Mouse (Mus musculus) CH12.LX (cell line): ENCODE measurements around the gene Etl4. TPM values are rescaled to one million over a fixed set of nuclear protein-coding genes. Genes with fewer than 3 reads are reported as not detected.

Experiments used
- DNase-seq: peaks from one replicate; pipeline ENCODE4 v3.0.0-alpha.2; 2013; ENCODE audit errors: extremely low read depth
- H3K27ac ChIP-seq: 2 replicates; pipeline ENCODE4 v1.5.1; 2012; ENCODE audit warnings: low read depth, mild to moderate bottlenecking, control low read depth, moderate library complexity; ENCODE audit not compliant: insufficient read depth
- H3K27me3 ChIP-seq: replicated peaks from 2 replicates; pipeline ENCODE3; 2012; ENCODE audit warnings: inconsistent platforms
- H3K36me3 ChIP-seq, 2 experiments: replicated peaks in 1 of 2; 2 replicates each; pipeline versions ENCODE3 to v1.6.1; 2012; ENCODE audit warnings: inconsistent platforms in 1 of 2, low read length in 1 of 2, mild to moderate bottlenecking in 1 of 2, mixed read lengths in 1 of 2, moderate library complexity in 1 of 2; ENCODE audit not compliant: control insufficient read depth in 1 of 2, insufficient read depth in 1 of 2
- H3K4me1 ChIP-seq, 2 experiments: 2 replicates each; pipeline ENCODE4 v1.6.1; 2012; ENCODE audit warnings: inconsistent platforms in 1 of 2, moderate library complexity in 1 of 2; ENCODE audit not compliant: insufficient read depth in 2 of 2, control insufficient read depth in 1 of 2
- H3K4me2 ChIP-seq: 2 replicates; pipeline ENCODE4 v1.6.1; 2012; ENCODE audit warnings: low read depth, mild to moderate bottlenecking, control low read depth; ENCODE audit not compliant: poor library complexity, insufficient read depth, severe bottlenecking
- H3K4me3 ChIP-seq, 3 experiments: fragments of 150-350 bp in 1 of 3; sonication (generic) in 1 of 3; replicated peaks in 1 of 3; 2 replicates each; pipeline versions ENCODE3 to v1.5.1; 2011 to 2012; ENCODE audit warnings: low read depth in 2 of 3, low read length in 2 of 3, mild to moderate bottlenecking in 2 of 3, moderate library complexity in 2 of 3, control low read depth in 1 of 3, improper control_type of control experiment in 1 of 3, inconsistent platforms in 1 of 3, mixed read lengths in 1 of 3; ENCODE audit not compliant: poor library complexity in 1 of 3
- H3K79me2 ChIP-seq: replicated peaks from 2 replicates; pipeline ENCODE4 v1.6.1; 2012; ENCODE audit warnings: mild to moderate bottlenecking, moderate library complexity; ENCODE audit not compliant: control insufficient read depth, poor library complexity, insufficient read depth, severe bottlenecking; ENCODE audit errors: extremely low read depth
- H3K9ac ChIP-seq: 2 replicates; pipeline ENCODE4 v1.6.1; 2012; ENCODE audit warnings: low read depth, mild to moderate bottlenecking, control low read depth, moderate library complexity; ENCODE audit not compliant: insufficient read depth
- H3K9me3 ChIP-seq: replicated peaks from 2 replicates; pipeline ENCODE3; 2012; ENCODE audit warnings: low read length, inconsistent platforms, mixed read lengths
- CHD1 ChIP-seq: IDR thresholded peaks from 2 replicates; pipeline ENCODE4 v1.6.1; 2012; ENCODE audit warnings: low read depth, low read length, improper control_type of control experiment, inconsistent platforms
- CHD2 ChIP-seq: IDR thresholded peaks from 2 replicates; pipeline ENCODE4 v1.6.1; 2011; ENCODE audit warnings: low read length, improper control_type of control experiment
- CTCF ChIP-seq, 2 experiments: IDR thresholded peaks in 1 of 2; conservative IDR thresholded peaks in 1 of 2; 2 replicates each; pipeline ENCODE4 v1.5.1; 2011 to 2012; ENCODE audit warnings: low read depth in 2 of 2, low read length in 2 of 2, improper control_type of control experiment in 1 of 2, inconsistent platforms in 1 of 2, mild to moderate bottlenecking in 1 of 2, moderate library complexity in 1 of 2
- E2F4 ChIP-seq: IDR thresholded peaks from 2 replicates; pipeline ENCODE4 v1.6.1; 2011; ENCODE audit warnings: low read depth, low read length, improper control_type of control experiment; ENCODE audit not compliant: insufficient replicate concordance
- ELF1 ChIP-seq: IDR thresholded peaks from 2 replicates; pipeline ENCODE4 v1.6.1; 2014; ENCODE audit warnings: low read depth, mild to moderate bottlenecking, inconsistent platforms, low read length, improper control_type of control experiment
- EP300 ChIP-seq: IDR thresholded peaks from 2 replicates; pipeline ENCODE4 v1.6.1; 2011; ENCODE audit warnings: low read length, improper control_type of control experiment
- GABPA ChIP-seq: IDR thresholded peaks from 2 replicates; pipeline ENCODE4 v1.6.1; 2012; ENCODE audit warnings: low read depth, low read length, improper control_type of control experiment, inconsistent platforms; ENCODE audit not compliant: insufficient replicate concordance
- HCFC1 ChIP-seq: IDR thresholded peaks from 2 replicates; pipeline ENCODE4 v1.6.1; 2012; ENCODE audit warnings: low read depth, mild to moderate bottlenecking, inconsistent platforms, low read length, improper control_type of control experiment
- IRF4 ChIP-seq: IDR thresholded peaks from 2 replicates; pipeline ENCODE4 v1.6.1; 2014; ENCODE audit warnings: low read depth, mild to moderate bottlenecking, inconsistent platforms, low read length, improper control_type of control experiment
- JUN ChIP-seq: IDR thresholded peaks from 2 replicates; pipeline ENCODE4 v1.6.1; 2011; ENCODE audit warnings: low read depth, mild to moderate bottlenecking, low read length, improper control_type of control experiment, moderate library complexity; ENCODE audit not compliant: insufficient read depth
- JUND ChIP-seq: conservative IDR thresholded peaks from 2 replicates; pipeline ENCODE4 v1.6.1; 2011; ENCODE audit warnings: low read depth, low read length, improper control_type of control experiment
- KAT2A ChIP-seq: IDR thresholded peaks from 2 replicates; pipeline ENCODE4 v1.6.1; 2012; ENCODE audit warnings: low read length, improper control_type of control experiment, inconsistent platforms; ENCODE audit not compliant: insufficient replicate concordance
- MAX ChIP-seq: IDR thresholded peaks from 2 replicates; pipeline ENCODE4 v1.6.1; 2011; ENCODE audit warnings: low read length, improper control_type of control experiment
- MEF2A ChIP-seq: IDR thresholded peaks from 2 replicates; pipeline ENCODE4 v1.6.1; 2014; ENCODE audit warnings: low read depth, mild to moderate bottlenecking, inconsistent platforms, low read length, improper control_type of control experiment, borderline replicate concordance
- NELFE ChIP-seq: IDR thresholded peaks from 2 replicates; pipeline ENCODE4 v1.6.1; 2011; ENCODE audit warnings: low read depth, low read length, improper control_type of control experiment
- POLR2A ChIP-seq: IDR thresholded peaks from 2 replicates; pipeline ENCODE4 v1.6.1; 2011; ENCODE audit warnings: low read depth, mild to moderate bottlenecking, improper control_type of control experiment, low read length
- POLR2AphosphoS2 ChIP-seq: IDR thresholded peaks from 2 replicates; pipeline ENCODE4 v1.6.1; 2011; ENCODE audit warnings: low read depth, low read length, improper control_type of control experiment
- RAD21 ChIP-seq: IDR thresholded peaks from 2 replicates; pipeline ENCODE4 v1.6.1; 2011; ENCODE audit warnings: low read depth, mild to moderate bottlenecking, low read length, improper control_type of control experiment, moderate library complexity
- SMC3 ChIP-seq: IDR thresholded peaks from 2 replicates; pipeline ENCODE4 v1.6.1; 2011; ENCODE audit warnings: low read depth, low read length, improper control_type of control experiment
- UBTF ChIP-seq: IDR thresholded peaks from 2 replicates; pipeline ENCODE4 v1.6.1; 2012; ENCODE audit warnings: low read depth, mild to moderate bottlenecking, inconsistent platforms, low read length, improper control_type of control experiment, moderate library complexity
- USF1 ChIP-seq: IDR thresholded peaks from 2 replicates; pipeline ENCODE4 v1.6.1; 2014; ENCODE audit warnings: low read depth, mild to moderate bottlenecking, inconsistent platforms, low read length, improper control_type of control experiment
- USF2 ChIP-seq: conservative IDR thresholded peaks from 2 replicates; pipeline ENCODE4 v1.6.1; 2011; ENCODE audit warnings: low read depth, low read length, improper control_type of control experiment
- ZC3H11A ChIP-seq: IDR thresholded peaks from 2 replicates; pipeline ENCODE4 v1.6.1; 2012; ENCODE audit warnings: low read depth, mild to moderate bottlenecking, inconsistent platforms, low read length, improper control_type of control experiment
- ZKSCAN1 ChIP-seq: IDR thresholded peaks from 2 replicates; pipeline ENCODE4 v1.6.1; 2012; ENCODE audit warnings: low read depth, inconsistent platforms, low read length, improper control_type of control experiment, borderline replicate concordance
- ZNF384 ChIP-seq: IDR thresholded peaks from 2 replicates; pipeline ENCODE4 v1.6.1; 2012; ENCODE audit warnings: low read depth, low read length, improper control_type of control experiment, inconsistent platforms
- dilution Hi-C: fragments of 300-500 bp; cut with MboI; formaldehyde crosslinking; loops from 2 replicates; pipeline ENCODE4 v1.14.3; 2020; ENCODE audit warnings: low sequenced_read_pairs; ENCODE audit not compliant: extremely low pct_unique_long_range_greater_than_20kb, extremely low pct_ligation_motif_present
- in situ Hi-C: fragments of 300-500 bp; cut with MboI; formaldehyde crosslinking; loops from 3 replicates; pipeline ENCODE4 v1.14.3; 2019; ENCODE audit warnings: low sequenced_read_pairs, low pct_ligation_motif_present, low pct_unique_long_range_greater_than_20kb, mixed read lengths
- polyA plus RNA-seq: library from polyadenylated mRNA; unstranded; fragments of >175 nt; gene quantifications from 2 replicates; pipeline ENCODE4 v1.2.1, GENCODE M21; 2012; ENCODE audit warnings: low read depth; ENCODE audit not compliant: insufficient read length
- total RNA-seq, 2 experiments: library from RNA; depleted of rRNA; stranded (reverse); fragments of 300-350 nt in 1 of 2; fragments of >200 nt in 1 of 2; gene quantifications; 2 replicates each; pipeline ENCODE4 v1.2.3; 2012 to 2014

Gene Etl4
- total and polyA plus RNA-seq, 3 experiments, result 7.2 to 18.6 (median 11.7) TPM

DNA sequence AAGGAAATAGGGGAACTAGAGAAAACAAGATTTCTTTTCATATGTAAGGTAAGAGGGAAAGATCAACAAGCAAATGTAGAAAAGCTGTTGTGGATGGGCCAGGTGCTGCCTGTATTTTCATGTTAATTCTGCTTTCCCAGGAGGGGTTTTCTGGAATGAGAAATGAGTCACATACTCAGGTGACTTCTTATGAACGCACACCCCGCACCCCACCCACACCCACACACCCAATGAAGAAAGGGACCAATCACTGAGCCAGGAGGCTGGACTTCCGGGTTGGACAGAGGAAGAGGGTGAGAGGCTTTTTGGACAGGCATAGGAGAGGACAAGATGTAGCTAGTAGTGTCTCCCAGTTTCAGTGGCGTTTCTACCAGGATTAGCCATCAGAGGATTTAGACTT lies 299.8 kb downstream of the Etl4 start (continued):
- TF ChIP-seq SMC3 (no peak), E2F4 (no peak), KAT2A (no peak), CTCF (conservative IDR thresholded peaks at IDR 0.05 in 1 of 2, IDR thresholded peaks at IDR 0.05 in 1 of 2; ENCODE audit: low read depth in 2 of 2, low read length in 2 of 2) (no peak), POLR2AphosphoS2 (no peak), HCFC1 (peak; percentile 26; the same call in 1 of the 2 replicates), CHD2 (peak; percentile 52; the same call in 1 of the 2 replicates), USF2 (no peak), CHD1 (no peak), POLR2A (peak; percentile 59)

DNA sequence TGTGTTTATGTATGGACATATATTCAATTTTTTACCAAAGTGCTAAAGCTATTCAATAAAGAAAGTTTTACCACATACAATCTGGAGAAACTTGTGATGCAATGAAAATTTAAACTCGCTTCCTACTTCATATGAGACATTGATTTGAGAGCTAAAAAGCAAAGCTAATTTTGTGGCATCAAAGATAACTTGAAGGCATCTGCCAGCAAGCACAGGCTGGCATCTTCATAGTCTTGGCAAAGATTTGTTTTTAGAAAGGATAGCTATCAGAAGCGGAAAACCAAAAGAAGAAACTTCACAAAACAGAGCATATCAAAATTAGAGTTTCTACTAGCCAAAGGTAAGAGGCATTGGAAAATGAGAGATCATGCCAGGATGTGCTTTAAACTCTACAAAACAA lies 306.7 kb downstream of the Etl4 start:
- Histone ChIP-seq H3K9me3 (no peaks in the 10 kb centered on the region), H3K4me1 (no peaks in the 10 kb centered on the region), H3K27ac (no peak overlapping the region), H3K36me3 (no peaks in the 10 kb centered on the region), H3K9ac (no peak overlapping the region), H3K4me2 (no peak overlapping the region), H3K27me3 (no peaks in the 10 kb centered on the region), H3K79me2 (no peaks in the 10 kb centered on the region), H3K4me3 (no peak overlapping the region)
- dilution Hi-C loops (no loop called here), in situ Hi-C loops (no loop called here)
- no peak for TF ChIP-seq MAX
- TF ChIP-seq RAD21, result no peak
- no peak for TF ChIP-seq ZNF384
- TF ChIP-seq IRF4, result no peak
- TF ChIP-seq ZC3H11A, result no peak
- no peak for TF ChIP-seq EP300
- no peak for TF ChIP-seq POLR2AphosphoS2
- no peak for TF ChIP-seq USF1
- no peak for TF ChIP-seq MEF2A
- TF ChIP-seq HCFC1, result no peak
- no peak for TF ChIP-seq JUN
- no peak for TF ChIP-seq CTCF (conservative IDR thresholded peaks at IDR 0.05 in 1 of 2, IDR thresholded peaks at IDR 0.05 in 1 of 2; ENCODE audit: low read depth in 2 of 2, low read length in 2 of 2)
- no peak for TF ChIP-seq NELFE
- no peak for TF ChIP-seq ZKSCAN1
- TF ChIP-seq UBTF, result no peak
- TF ChIP-seq GABPA, result no peak
- no peak for TF ChIP-seq ELF1
- no peak for TF ChIP-seq JUND
- no peak for DNase-seq
